ENCODE assay signal across 7 mouse cellular contexts in genomic region chr5:137334317-137334716, GRCm38 (mm10). TPM values are rescaled to one million over a fixed set of nuclear protein-coding genes. Genes with fewer than 3 reads are reported as not detected.
A peak's percentile ranks its signal among the peaks of the same experiment; 100 is the strongest.
DNase-seq lines count a peak whose midpoint lies in the region; ATAC-seq and TF ChIP-seq lines count a peak whose summit lies in the region.

No protein-coding gene starts in this region.

- TF ChIP-seq POLR2A in bone marrow macrophage, adult 2 months (IDR thresholded peaks at IDR 0.05; ENCODE audit: borderline replicate concordance, low read depth, low read length), result no peak

- no peak for ATAC-seq in kidney, embryonic 16.5 days (ENCODE audit: low FRiP score, low TSS enrichment)
- ATAC-seq in hindbrain, embryonic 15.5 days (ENCODE audit: low FRiP score, low read depth), result no peak
- ATAC-seq in midbrain, embryonic 16.5 days, result no peak

- intact Hi-C loops in left cerebral cortex, postnatal 25 days (cut with DNase I), result no loop called here

- no peak for DNase-seq in kidney, adult 8-10 months
- no peak for DNase-seq in left cerebral cortex, postnatal 25 days (ENCODE audit: low spot score in 2 of 2)
- DNase-seq in kidney, postnatal 10 days, result no peak

- peak overlapping the region; percentile 33; the same call in 1 of the 2 replicates for H3K9ac ChIP-seq in kidney, embryonic 16.5 days (replicated peaks; ENCODE audit: low read length)
- H3K9ac ChIP-seq in hindbrain, embryonic 15.5 days, result no peak overlapping the region
- H3K9ac ChIP-seq in midbrain, embryonic 16.5 days (ENCODE audit: low read depth, low read length), result no peak overlapping the region

- H3K27me3 ChIP-seq in kidney, embryonic 16.5 days (ENCODE audit: insufficient read depth, low read length), result no peaks in the 10 kb centered on the region
- H3K27me3 ChIP-seq in hindbrain, embryonic 15.5 days, result no peaks in the 10 kb centered on the region
- no peaks in the 10 kb centered on the region for H3K27me3 ChIP-seq in midbrain, embryonic 16.5 days (ENCODE audit: control insufficient read depth, insufficient read depth, low read depth, low read length)

- H3K36me3 ChIP-seq in kidney, embryonic 16.5 days (ENCODE audit: insufficient read depth, low read length), result no peaks in the 10 kb centered on the region
- no peaks in the 10 kb centered on the region for H3K36me3 ChIP-seq in hindbrain, embryonic 15.5 days
- H3K36me3 ChIP-seq in midbrain, embryonic 16.5 days (ENCODE audit: control insufficient read depth, insufficient read depth, low read length), result no peaks in the 10 kb centered on the region

- H3K4me1 ChIP-seq in kidney, embryonic 16.5 days (ENCODE audit: insufficient read depth, low read length), result peaks cover 19% of the 10 kb centered on the region
- H3K4me1 ChIP-seq in bone marrow macrophage, adult 2 months (ENCODE audit: control insufficient read depth, insufficient read depth, low read length), result peaks cover 29% of the 10 kb centered on the region
- peaks cover 34% of the 10 kb centered on the region for H3K4me1 ChIP-seq in hindbrain, embryonic 15.5 days (replicated peaks)
- H3K4me1 ChIP-seq in midbrain, embryonic 16.5 days (ENCODE audit: control insufficient read depth, insufficient read depth, low read length), result peaks cover 24% of the 10 kb centered on the region

- H3K9me3 ChIP-seq in kidney, embryonic 16.5 days (ENCODE audit: low read length), result no peaks in the 10 kb centered on the region
- no peaks in the 10 kb centered on the region for H3K9me3 ChIP-seq in hindbrain, embryonic 15.5 days
- no peaks in the 10 kb centered on the region for H3K9me3 ChIP-seq in midbrain, embryonic 16.5 days (replicated peaks; ENCODE audit: control insufficient read depth, low read length, poor library complexity, severe bottlenecking)

- peak overlapping the region; percentile 97 for H3K4me2 ChIP-seq in kidney, embryonic 16.5 days (replicated peaks; ENCODE audit: low read depth, low read length)
- peak overlapping the region; percentile 99 for H3K4me2 ChIP-seq in hindbrain, embryonic 15.5 days
- H3K4me2 ChIP-seq in midbrain, embryonic 16.5 days (ENCODE audit: low read length), result peak overlapping the region; percentile 65

- TF ChIP-seq CTCF in bone marrow macrophage, adult 2 months (IDR thresholded peaks at IDR 0.05; ENCODE audit: low read depth, low read length), result no peak

- WGBS in kidney, embryonic 16.5 days, result 55% methylated on average over 10 of the region's 10 CpGs
- 56% methylated on average over 10 of the region's 10 CpGs for WGBS in hindbrain, embryonic 15.5 days
- WGBS in midbrain, embryonic 16.5 days, result 51% methylated on average over 10 of the region's 10 CpGs

- H3K4me3 ChIP-seq in kidney, embryonic 16.5 days (ENCODE audit: low read length), result peak overlapping the region; percentile 77
- 0 out of 2 replicates have a peak overlapping the region, but pooled peaks have one; percentile 60 for H3K4me3 ChIP-seq in bone marrow macrophage, adult 2 months (ENCODE audit: insufficient read depth, low read length)
- H3K4me3 ChIP-seq in hindbrain, embryonic 15.5 days, result peak overlapping the region; percentile 76
- peak overlapping the region; percentile 59 for H3K4me3 ChIP-seq in midbrain, embryonic 16.5 days (ENCODE audit: low read depth, low read length)

- H3K27ac ChIP-seq in kidney, embryonic 16.5 days (ENCODE audit: low read length), result peak overlapping the region; percentile 69; the same call in 1 of the 2 replicates
- H3K27ac ChIP-seq in bone marrow macrophage, adult 2 months (ENCODE audit: insufficient read depth, low read depth, low read length), result no peak overlapping the region
- no peak overlapping the region for H3K27ac ChIP-seq in hindbrain, embryonic 15.5 days (replicated peaks)
- peak overlapping the region; percentile 14; the same call in 1 of the 2 replicates for H3K27ac ChIP-seq in midbrain, embryonic 16.5 days (ENCODE audit: low read length)

RNA-seq across cellular contexts. Expression of gene Slc12a9, which starts 0.9 kb away (rescaled TPM):
- polyA plus RNA-seq in kidney, embryonic 16.5 days (2015; fragmentation: Nextera tagmentation; extraction: Ambion mirVana), result 16.3 and 16.6 TPM in 2 replicates
- 43.2 and 47.0 TPM in 2 replicates for polyA plus RNA-seq in bone marrow macrophage, adult 2 months (2012; ENCODE audit: insufficient read depth, insufficient read length, missing spikeins)
- polyA plus RNA-seq in hindbrain, embryonic 15.5 days (2015; fragmentation: Nextera tagmentation; extraction: Ambion mirVana), result 24.6 and 26.8 TPM in 2 replicates
- 26.8 and 27.3 TPM in 2 replicates for polyA plus RNA-seq in midbrain, embryonic 16.5 days (2015; fragmentation: Nextera tagmentation; extraction: Ambion mirVana)
- total RNA-seq in left cerebral cortex, postnatal 25 days (2021), result 10 to 100 TPM; 21.3 to 23.2 TPM

RNA-seq across cellular contexts. Expression of gene Ephb4, which starts 15.6 kb away (rescaled TPM):
- 53.7 and 55.3 TPM in 2 replicates for polyA plus RNA-seq in kidney, embryonic 16.5 days (2015; fragmentation: Nextera tagmentation; extraction: Ambion mirVana)
- 0.19 TPM in 1 of 2 replicates, not detected in the other for polyA plus RNA-seq in bone marrow macrophage, adult 2 months (2012; ENCODE audit: insufficient read depth, insufficient read length, missing spikeins)
- polyA plus RNA-seq in hindbrain, embryonic 15.5 days (2015; fragmentation: Nextera tagmentation; extraction: Ambion mirVana), result 8.2 and 8.4 TPM in 2 replicates
- 4.8 and 6.0 TPM in 2 replicates for polyA plus RNA-seq in midbrain, embryonic 16.5 days (2015; fragmentation: Nextera tagmentation; extraction: Ambion mirVana)
- total RNA-seq in left cerebral cortex, postnatal 25 days (2021), result 1 to 10 TPM; 5.2 to 5.5 TPM

RNA-seq across cellular contexts. Expression of gene Trip6, which starts 20.1 kb away (rescaled TPM):
- 90.1 and 102 TPM in 2 replicates for polyA plus RNA-seq in kidney, embryonic 16.5 days (2015; fragmentation: Nextera tagmentation; extraction: Ambion mirVana)
- 6.7 and 7.1 TPM in 2 replicates for polyA plus RNA-seq in bone marrow macrophage, adult 2 months (2012; ENCODE audit: insufficient read depth, insufficient read length, missing spikeins)
- polyA plus RNA-seq in hindbrain, embryonic 15.5 days (2015; fragmentation: Nextera tagmentation; extraction: Ambion mirVana), result 17.3 TPM in 2 replicates
- polyA plus RNA-seq in midbrain, embryonic 16.5 days (2015; fragmentation: Nextera tagmentation; extraction: Ambion mirVana), result 13.1 TPM in 2 replicates
- 1 to 10 TPM; 4.3 to 5.9 TPM for total RNA-seq in left cerebral cortex, postnatal 25 days (2021)

RNA-seq across cellular contexts. Expression of gene Srrt, which starts 26.8 kb away (rescaled TPM):
- polyA plus RNA-seq in kidney, embryonic 16.5 days (2015; fragmentation: Nextera tagmentation; extraction: Ambion mirVana), result 158 and 165 TPM in 2 replicates
- 172 and 177 TPM in 2 replicates for polyA plus RNA-seq in bone marrow macrophage, adult 2 months (2012; ENCODE audit: insufficient read depth, insufficient read length, missing spikeins)
- 100 and 103 TPM in 2 replicates for polyA plus RNA-seq in hindbrain, embryonic 15.5 days (2015; fragmentation: Nextera tagmentation; extraction: Ambion mirVana)
- polyA plus RNA-seq in midbrain, embryonic 16.5 days (2015; fragmentation: Nextera tagmentation; extraction: Ambion mirVana), result 97.2 and 103 TPM in 2 replicates
- 100 to 1,000 TPM; 176 to 178 TPM for total RNA-seq in left cerebral cortex, postnatal 25 days (2021)

RNA-seq across cellular contexts. Expression of gene Ufsp1, which starts 39.9 kb away (rescaled TPM):
- polyA plus RNA-seq in kidney, embryonic 16.5 days (2015; fragmentation: Nextera tagmentation; extraction: Ambion mirVana), result 7.2 and 7.8 TPM in 2 replicates
- 0.79 and 1.8 TPM in 2 replicates for polyA plus RNA-seq in bone marrow macrophage, adult 2 months (2012; ENCODE audit: insufficient read depth, insufficient read length, missing spikeins)
- polyA plus RNA-seq in hindbrain, embryonic 15.5 days (2015; fragmentation: Nextera tagmentation; extraction: Ambion mirVana), result 20.1 and 24.0 TPM in 2 replicates
- 18.4 and 20.9 TPM in 2 replicates for polyA plus RNA-seq in midbrain, embryonic 16.5 days (2015; fragmentation: Nextera tagmentation; extraction: Ambion mirVana)
- total RNA-seq in left cerebral cortex, postnatal 25 days (2021), result 10 to 100 TPM in 1 of 2 experiments, 1 to 10 TPM in 1; 9.8 to 13.3 TPM

Comparison
In these comparisons a context has a peak if more than half of its experiments do, and no peak if none do; other contexts are left out.
1. H3K27ac ChIP-seq: peak in kidney, embryonic 16.5 days (single experiment) and midbrain, embryonic 16.5 days (single experiment); none in bone marrow macrophage, adult 2 months (single experiment) and hindbrain, embryonic 15.5 days (single experiment).
2. Peak in every context shown above with its lines, with median percentiles within 50 percentile points of each other: H3K4me2 ChIP-seq and H3K4me3 ChIP-seq.